Mouse (Mus musculus) E14TG2a.4 (cell line): ENCODE results near the gene Sept8.

Source experiments
- H3K27me3 ChIP-seq: 2 replicates; pipeline ENCODE4 v1.6.1; 2014; ENCODE audit warnings: low read length, control low read depth; ENCODE audit not compliant: insufficient read depth
- H3K36me3 ChIP-seq: 2 replicates; pipeline ENCODE4 v1.6.1; 2014; ENCODE audit warnings: low read length, control low read depth; ENCODE audit not compliant: insufficient read depth
- H3K4me1 ChIP-seq: replicated peaks from 2 replicates; pipeline ENCODE4 v1.6.1; 2014; ENCODE audit warnings: low read depth, low read length, control low read depth
- H3K4me3 ChIP-seq: replicated peaks from 2 replicates; pipeline ENCODE4 v1.5.1; 2014; ENCODE audit warnings: mild to moderate bottlenecking, low read length
- H3K9me3 ChIP-seq: 2 replicates; pipeline ENCODE4 v1.6.1; 2014; ENCODE audit warnings: low read length, control low read depth
- CTCF ChIP-seq: conservative IDR thresholded peaks from 2 replicates; pipeline ENCODE4 v1.5.1; 2014; ENCODE audit warnings: low read length
- NANOG ChIP-seq: IDR thresholded peaks from 2 replicates; pipeline ENCODE4 v1.6.1; 2014; ENCODE audit warnings: borderline replicate concordance, low read length, mixed read lengths
- POU5F1 ChIP-seq: IDR thresholded peaks from 2 replicates; pipeline ENCODE4 v1.6.1; 2014; ENCODE audit warnings: low read length, borderline replicate concordance

The Sept8 gene

DNA sequence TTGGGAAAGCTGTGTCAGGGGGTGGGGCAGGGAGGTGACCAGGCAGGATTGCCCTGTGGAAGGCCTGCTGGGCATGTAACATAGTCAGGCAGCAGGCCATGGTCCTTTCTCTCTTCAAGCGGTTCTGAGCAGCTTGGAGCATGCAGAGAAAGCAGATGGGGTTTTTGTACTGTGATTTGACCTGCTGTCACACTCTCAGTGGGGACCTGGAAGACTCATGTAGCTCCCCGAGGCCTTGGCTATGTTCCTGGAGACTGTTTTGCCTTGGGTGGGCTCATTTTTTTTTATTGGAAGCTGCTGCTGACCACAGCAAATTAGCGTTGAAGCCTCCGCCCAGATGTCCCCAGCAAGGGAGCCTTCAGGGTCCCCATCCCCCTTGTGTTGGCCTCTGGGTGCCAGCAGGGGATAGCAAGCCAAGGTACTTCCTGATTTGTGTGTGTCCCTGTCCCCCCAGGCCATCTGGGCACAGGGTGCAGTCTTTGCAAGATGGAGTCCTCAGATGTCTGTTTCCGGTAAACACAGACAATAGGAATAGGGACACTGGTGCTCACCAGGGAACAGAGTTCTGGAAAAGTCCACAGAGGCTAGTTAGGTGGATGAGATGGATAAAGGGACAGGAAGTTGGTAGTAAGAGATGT lies 13.9 kb upstream of the Sept8 start:
- Histone ChIP-seq H3K9me3 (no peaks in the 10 kb centered on the region), H3K4me3 (no peak overlapping the region), H3K4me1 (peaks cover 31% of the 10 kb centered on the region), H3K36me3 (no peaks in the 10 kb centered on the region), H3K27me3 (peaks cover 11% of the 10 kb centered on the region)
- TF ChIP-seq CTCF, result no peak
- TF ChIP-seq NANOG, result no peak
- TF ChIP-seq POU5F1, result no peak

DNA sequence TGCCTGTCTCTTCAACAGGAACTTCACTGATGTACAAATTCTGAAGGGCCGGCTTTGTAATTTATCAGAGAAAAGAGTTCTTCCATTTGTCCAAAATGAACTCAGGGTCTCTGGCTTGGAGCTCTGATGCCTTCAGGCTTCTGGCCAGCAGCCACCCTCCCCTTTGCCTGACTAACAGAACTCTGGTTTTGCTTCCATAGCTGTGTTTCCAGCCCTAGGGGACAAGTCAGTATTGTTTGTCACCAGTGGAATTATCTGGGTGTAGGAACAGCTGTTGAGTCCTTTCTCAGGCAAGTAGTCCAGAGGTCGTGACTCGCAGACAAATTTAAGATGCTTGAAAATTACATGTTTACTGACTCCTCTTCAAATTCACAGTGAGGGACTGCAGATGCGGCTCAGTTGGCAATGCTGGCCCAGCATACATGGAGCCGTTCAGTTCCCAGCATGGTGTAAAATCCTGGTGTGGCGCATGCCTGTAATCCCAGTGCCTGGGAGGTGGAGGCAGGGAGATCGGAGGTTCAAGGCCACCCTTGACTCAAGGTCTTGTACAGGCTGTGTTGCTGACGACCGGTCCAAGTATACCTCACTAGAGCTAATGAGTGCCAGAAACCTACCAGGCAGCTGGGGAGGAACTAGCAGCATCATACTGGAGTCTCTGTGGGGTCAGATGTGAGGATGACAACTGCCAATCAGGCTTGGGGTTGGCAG lies 11.8 kb upstream of the Sept8 start:
- H3K4me3 ChIP-seq, result no peak overlapping the region
- no peaks in the 10 kb centered on the region for H3K27me3 ChIP-seq
- H3K36me3 ChIP-seq, result no peaks in the 10 kb centered on the region
- peaks cover 27% of the 10 kb centered on the region for H3K4me1 ChIP-seq
- TF ChIP-seq CTCF (no peak), POU5F1 (no peak), NANOG (no peak)
- H3K9me3 ChIP-seq, result no peaks in the 10 kb centered on the region

DNA sequence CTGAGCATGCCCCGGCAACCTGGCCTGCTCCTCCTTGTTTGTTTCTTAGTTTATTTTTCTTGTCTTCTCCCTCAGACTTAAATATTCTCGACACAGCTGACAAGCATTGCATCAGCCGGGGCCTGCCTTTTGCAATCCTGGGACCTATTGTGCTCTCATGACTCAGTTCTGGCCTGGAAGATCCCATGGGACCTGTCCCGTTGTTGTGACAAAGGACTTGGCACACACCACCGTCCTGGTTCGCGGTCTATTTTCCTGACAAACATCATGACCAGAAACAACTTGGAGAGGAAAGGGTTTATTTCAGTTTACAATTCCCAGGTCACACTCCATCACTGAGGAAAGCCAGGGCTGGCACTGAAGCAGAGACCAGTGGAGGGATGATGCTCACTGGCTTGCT lies 10.9 kb upstream of the Sept8 start:
- Histone ChIP-seq H3K9me3 (no peaks in the 10 kb centered on the region), H3K36me3 (no peaks in the 10 kb centered on the region), H3K27me3 (no peaks in the 10 kb centered on the region; the same call in 1 of the 2 replicates), H3K4me1 (peaks cover 27% of the 10 kb centered on the region), H3K4me3 (no peak overlapping the region)
- TF ChIP-seq POU5F1 (no peak), NANOG (no peak), CTCF (no peak)

DNA sequence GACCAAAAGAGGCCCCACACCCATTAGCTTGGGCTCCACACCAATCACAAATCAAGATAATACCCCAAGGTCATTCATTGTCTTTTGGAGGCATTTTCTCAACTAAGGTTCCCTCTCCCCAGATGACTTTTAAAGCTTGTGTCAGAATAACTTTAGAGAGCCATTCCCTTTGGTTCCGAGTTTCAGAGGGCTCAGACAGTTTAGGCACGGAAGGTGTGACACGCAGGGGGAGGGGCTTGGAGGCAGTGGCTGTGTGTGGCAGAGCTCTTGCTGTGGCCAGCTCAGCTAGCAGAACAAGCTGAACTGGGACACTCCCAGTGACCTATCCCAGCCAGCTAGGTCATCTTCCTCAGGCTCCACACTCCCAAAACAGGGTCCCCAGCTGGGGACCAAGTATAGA lies 10.5 kb upstream of the Sept8 start:
- Histone ChIP-seq H3K27me3 (no peaks in the 10 kb centered on the region; the same call in 1 of the 2 replicates), H3K36me3 (no peaks in the 10 kb centered on the region), H3K9me3 (no peaks in the 10 kb centered on the region), H3K4me3 (no peak overlapping the region), H3K4me1 (peaks cover 27% of the 10 kb centered on the region)
- TF ChIP-seq CTCF (no peak), POU5F1 (no peak), NANOG (no peak)

DNA sequence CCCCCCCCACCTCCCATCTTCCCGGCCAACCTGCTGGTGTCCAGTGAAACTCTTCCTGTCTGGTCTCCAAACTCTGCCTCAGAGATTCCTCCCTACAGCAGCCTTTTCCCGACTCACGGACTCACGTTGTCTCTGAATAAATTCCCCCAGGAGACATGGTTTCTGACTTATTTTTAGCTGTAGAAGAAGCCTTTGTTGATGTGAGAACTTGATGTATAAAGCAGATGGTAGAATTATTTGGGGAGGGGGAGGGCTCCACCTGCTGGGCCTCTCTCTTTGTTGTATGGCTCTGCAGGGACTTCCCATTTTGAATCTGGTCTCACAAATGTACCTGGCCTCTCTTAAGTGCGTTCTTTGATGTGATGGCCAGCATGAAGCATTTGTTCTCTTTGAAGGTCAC lies 8.7 kb upstream of the Sept8 start:
- H3K4me1 ChIP-seq, result peaks cover 43% of the 10 kb centered on the region
- no peak overlapping the region for H3K4me3 ChIP-seq
- H3K36me3 ChIP-seq, result no peaks in the 10 kb centered on the region
- H3K9me3 ChIP-seq, result no peaks in the 10 kb centered on the region
- no peak for TF ChIP-seq CTCF
- TF ChIP-seq POU5F1, result no peak
- TF ChIP-seq NANOG, result no peak
- H3K27me3 ChIP-seq, result no peaks in the 10 kb centered on the region; the same call in 1 of the 2 replicates

DNA sequence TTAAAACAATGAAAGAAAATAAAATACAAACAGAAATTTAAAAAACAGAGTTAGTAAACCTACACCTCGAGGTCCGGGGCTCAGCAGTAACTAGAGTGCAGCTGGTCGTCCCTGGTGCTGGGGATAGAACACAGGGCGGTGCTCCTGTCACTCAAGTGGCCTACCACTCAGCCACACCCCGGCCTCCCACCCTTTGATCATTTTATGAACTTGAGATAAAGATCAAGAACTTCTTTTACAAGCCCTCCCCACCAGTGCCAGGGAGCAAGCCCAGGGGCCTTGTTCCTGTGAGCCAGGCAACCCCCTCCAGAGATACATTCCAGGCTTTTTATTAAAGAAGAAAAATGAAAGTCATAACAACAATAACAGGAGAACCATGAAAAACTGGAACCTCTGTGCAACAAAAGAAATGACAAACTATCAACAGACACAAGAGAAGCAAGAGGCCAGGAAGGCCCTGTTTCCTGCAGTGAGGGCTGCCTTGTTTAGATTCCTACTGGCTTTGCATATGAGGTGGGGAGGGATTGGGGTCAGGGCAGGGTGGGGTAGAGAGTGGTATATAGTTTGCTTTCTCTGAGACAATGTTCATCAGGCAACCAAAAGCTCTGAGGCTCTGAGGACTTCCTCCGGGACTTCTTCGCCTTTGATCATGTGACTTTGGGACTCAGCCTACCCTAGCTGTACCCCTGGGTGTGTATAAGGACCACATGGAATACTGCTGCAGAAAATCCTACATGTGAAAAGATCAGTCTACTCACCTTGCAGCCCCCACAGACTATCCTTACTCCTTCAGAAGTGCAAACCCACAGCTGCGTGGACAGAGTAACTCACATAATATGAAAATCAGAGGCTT lies 2.1 kb upstream of the Sept8 start:
- Histone ChIP-seq H3K36me3 (no peaks in the 10 kb centered on the region), H3K9me3 (no peaks in the 10 kb centered on the region), H3K4me3 (no peak overlapping the region), H3K27me3 (peaks cover 47% of the 10 kb centered on the region), H3K4me1 (peaks cover 56% of the 10 kb centered on the region)
- no peak for TF ChIP-seq POU5F1
- TF ChIP-seq NANOG, result no peak
- no peak for TF ChIP-seq CTCF

DNA sequence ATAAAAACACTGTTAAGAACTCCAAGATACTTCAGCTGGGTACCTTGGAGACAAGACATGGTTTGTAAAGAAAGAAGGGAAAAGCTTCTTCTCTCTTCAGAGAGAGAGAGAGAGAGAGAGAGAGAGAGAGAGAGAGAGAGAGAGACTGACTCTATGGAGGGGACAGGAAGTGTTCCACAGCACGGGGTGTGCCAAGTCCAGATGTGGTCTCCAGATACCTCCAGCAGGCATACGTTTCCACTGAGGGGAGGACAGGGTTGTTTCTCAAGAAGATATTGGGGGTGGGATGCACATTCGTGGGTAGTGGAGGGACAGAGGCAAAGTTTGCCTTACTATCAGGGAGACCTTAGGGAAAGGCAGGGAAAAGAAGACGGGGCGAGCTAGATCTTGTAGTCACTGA lies 298 bp upstream of the Sept8 start:
- peaks cover 55% of the 10 kb centered on the region for H3K4me1 ChIP-seq
- peak overlapping the region; percentile 83 for H3K4me3 ChIP-seq
- H3K36me3 ChIP-seq, result no peaks in the 10 kb centered on the region
- TF ChIP-seq CTCF (no peak), POU5F1 (no peak), NANOG (no peak)
- no peaks in the 10 kb centered on the region for H3K9me3 ChIP-seq
- H3K27me3 ChIP-seq, result peaks cover 54% of the 10 kb centered on the region

DNA sequence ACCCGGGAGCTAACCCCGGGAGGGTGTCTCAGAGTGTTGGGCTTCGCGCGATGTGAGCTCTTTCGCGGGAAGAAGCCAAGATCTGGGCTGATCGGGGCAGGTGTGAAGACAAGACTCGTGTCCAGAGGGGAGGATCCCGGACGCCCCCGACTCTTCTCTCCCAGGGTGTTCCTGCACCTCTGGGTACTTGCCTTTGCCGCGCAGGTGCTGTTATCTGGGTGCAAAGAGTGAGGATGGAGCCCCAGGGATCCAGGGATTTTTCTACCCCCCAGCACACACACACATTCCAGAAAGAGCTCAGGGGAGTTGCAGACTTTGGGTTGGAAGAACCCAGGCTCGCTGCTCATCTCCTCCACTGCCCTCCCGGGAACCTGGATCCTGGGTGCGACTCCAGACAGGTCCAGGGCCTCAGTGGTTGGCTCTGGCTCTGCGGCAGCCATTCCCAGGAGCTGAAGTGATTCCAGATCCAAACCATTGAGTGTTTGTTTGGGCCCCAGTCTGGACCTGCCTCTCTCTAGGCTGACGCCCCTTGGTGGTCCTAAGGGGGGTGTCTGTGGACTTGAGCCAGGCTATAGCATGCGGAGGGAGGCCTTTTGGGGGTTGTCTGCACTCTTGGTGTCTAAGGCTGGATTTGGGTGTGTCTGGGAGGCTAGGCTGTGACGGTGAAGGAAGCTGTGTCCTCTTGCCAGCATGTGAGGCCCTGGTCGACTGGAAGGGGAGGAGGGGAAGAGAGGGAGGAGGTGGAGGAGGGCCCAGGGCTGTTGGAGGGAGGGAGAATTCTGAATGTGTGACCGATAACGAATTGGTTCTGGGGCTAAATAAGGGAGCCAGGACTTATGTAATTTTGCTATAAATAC lies 1.3 kb downstream of the Sept8 start:
- Histone ChIP-seq H3K36me3 (no peaks in the 10 kb centered on the region), H3K9me3 (no peaks in the 10 kb centered on the region), H3K4me1 (peaks cover 51% of the 10 kb centered on the region), H3K4me3 (peak overlapping the region; percentile 83), H3K27me3 (peaks cover 54% of the 10 kb centered on the region)
- no peak for TF ChIP-seq NANOG
- no peak for TF ChIP-seq POU5F1
- no peak for TF ChIP-seq CTCF
